Mouse (Mus musculus) natural killer cell, adult 2 months (primary cell): Measurements from ENCODE around the gene Rbm42.
A peak's percentile ranks its signal among the peaks of the same experiment; 100 is the strongest.

Source experiments
- DNase-seq, 2 experiments: peaks; one replicate each; pipeline ENCODE4 v3.0.0; 2022; ENCODE audit warnings: low spot score in 2 of 2

Gene Rbm42

GRCm38 (mm10) chr7:30649591-30650540 is at the start of gene Rbm42:
TSS of gene Rbm42 (minus strand) at chr7:30650317.
- DNase-seq: peak; percentile 98

GRCm38 (mm10) chr7:30698589-30698988 is 48.5 kb upstream of the Rbm42 start, which contains the start of gene 2200002J24Rik:
TSS of gene 2200002J24Rik (plus strand) at chr7:30698926.
- DNase-seq: no peak

GRCm38 (mm10) chr7:30698101-30698500 is 48.0 kb upstream of the Rbm42 start:
- DNase-seq: peak in 1 of 2 experiments; percentile 39

- DNase-seq: no peak
Observed at GRCm38 (mm10) chr7:30688325-30688724, 38.2 kb upstream of the Rbm42 start.

- DNase-seq: no peak
Observed at GRCm38 (mm10) chr7:30683425-30683824, 33.3 kb upstream of the Rbm42 start.

GRCm38 (mm10) chr7:30681897-30682296 is 31.8 kb upstream of the Rbm42 start:
- DNase-seq: no peak

GRCm38 (mm10) chr7:30678263-30678975 is 28.3 kb upstream of the Rbm42 start:
- DNase-seq: no peak

GRCm38 (mm10) chr7:30671480-30671879 is 21.4 kb upstream of the Rbm42 start, which contains the start of gene Pmis2:
TSS of gene Pmis2 (minus strand) at chr7:30671605.
- no peak for DNase-seq

GRCm38 (mm10) chr7:30669229-30669628 is 19.1 kb upstream of the Rbm42 start:
- peak in 1 of 2 experiments; percentile 21 for DNase-seq

GRCm38 (mm10) chr7:30665321-30665720 is 15.2 kb upstream of the Rbm42 start:
- DNase-seq: no peak

GRCm38 (mm10) chr7:30664529-30665200 is 14.5 kb upstream of the Rbm42 start, which contains the start of gene Haus5:
TSS of gene Haus5 (minus strand) at chr7:30664994.
- DNase-seq: peak; percentile 90 to 93

- DNase-seq: no peak
Observed at GRCm38 (mm10) chr7:30639083-30639482, 11.0 kb downstream of the Rbm42 start.

- no peak for DNase-seq
Observed at GRCm38 (mm10) chr7:30636395-30636794, 13.7 kb downstream of the Rbm42 start.

- DNase-seq: no peak
Observed at GRCm38 (mm10) chr7:30635752-30636151, 14.4 kb downstream of the Rbm42 start, which contains the start of gene Etv2. TSS of gene Etv2 (minus strand) at chr7:30635852.

GRCm38 (mm10) chr7:30634621-30635020 is 15.5 kb downstream of the Rbm42 start:
- DNase-seq: peak; percentile 40 to 69

- no peak for DNase-seq
Observed at GRCm38 (mm10) chr7:30633762-30634412, 16.2 kb downstream of the Rbm42 start.

GRCm38 (mm10) chr7:30629013-30629412 is 21.1 kb downstream of the Rbm42 start:
- no peak for DNase-seq

GRCm38 (mm10) chr7:30626647-30627046 is 23.5 kb downstream of the Rbm42 start:
- no peak for DNase-seq

- DNase-seq: peak; percentile 79 to 85
Observed at GRCm38 (mm10) chr7:30625530-30626384, 24.4 kb downstream of the Rbm42 start, which contains the start of gene Cox6b1. TSS of gene Cox6b1 (minus strand) at chr7:30626151.

GRCm38 (mm10) chr7:30619202-30619601 is 30.9 kb downstream of the Rbm42 start:
- peak in 1 of 2 experiments; percentile 41 for DNase-seq
